Comparison of ENCODE assay signal across 23 mouse cellular contexts in genomic region chr10:43761979-43762570, GRCm38 (mm10).
DNase-seq lines count a peak whose midpoint lies in the region; ATAC-seq and TF ChIP-seq lines count a peak whose summit lies in the region.
"Had no signal": no experiment of that assay in that cellular context is flagged by ENCODE, and none has a peak within 500 bp of the region (broad histone marks: within the 10 kb centered on the region; RNA-seq: fewer than 3 reads in every experiment).

No protein-coding gene starts in this region.

- TF ChIP-seq RAD21 in MEL (IDR thresholded peaks at IDR 0.05; ENCODE audit: low read depth, low read length) = no peak

- TF ChIP-seq EP300 in MEL (IDR thresholded peaks at IDR 0.05; ENCODE audit: low read depth in 1 of 2, low read length in 2 of 2) = peak; percentile 94 to 97

- intact Hi-C loops in heart, postnatal 14 days (cut with DNase I) = no loop called here

- H3K4me2 ChIP-seq in hindbrain, embryonic 14.5 days (replicated peaks) = no peak overlapping the region
- H3K4me2 ChIP-seq: embryonic facial prominence, embryonic 15.5 days; heart, embryonic 12.5 days; hindbrain, embryonic 13.5 days had no signal

- no peak overlapping the region for H3K9ac ChIP-seq in MEL (ENCODE audit: control insufficient read depth, low read depth, low read length, poor library complexity, severe bottlenecking)
- no peak overlapping the region for H3K9ac ChIP-seq in hindbrain, embryonic 14.5 days
- H3K9ac ChIP-seq: embryonic facial prominence, embryonic 15.5 days; heart, embryonic 12.5 days; hindbrain, embryonic 13.5 days had no signal

- DNase-seq in heart, adult 11 months = peak; percentile 22
- no peak for DNase-seq in heart, postnatal 14 days
- DNase-seq in MEL (ENCODE audit: low read depth, low spot score) = peak; percentile 91
- no peak for DNase-seq in thymus, postnatal 0 days (ENCODE audit: low spot score)
- no peak for DNase-seq in left cerebral cortex, adult 18-20 months (ENCODE audit: low spot score in 2 of 2)
- no peak for DNase-seq in hindbrain, embryonic 14.5 days (ENCODE audit: low spot score)
- DNase-seq: adrenal gland, adult 8-10 months; adrenal gland, postnatal 36 days; cerebellum, adult 2 months; cerebellum, postnatal 10 days; embryo, embryonic 11 days; gastrocnemius, adult 2 months; gastrocnemius, postnatal 36 days; heart, adult 2 months; heart, postnatal 4 days; kidney, adult 11 months had no signal

- H3K4me3 ChIP-seq in MEL (ENCODE audit: control insufficient read depth in 1 of 2, insufficient read depth in 1 of 2, low read depth in 2 of 2, low read length in 2 of 2) = no peak overlapping the region; a peak in 1 of 4 replicates
- H3K4me3 ChIP-seq in hindbrain, embryonic 14.5 days (replicated peaks; ENCODE audit: low read length) = no peak overlapping the region
- H3K4me3 ChIP-seq: embryonic facial prominence, embryonic 15.5 days; erythroblast, embryonic 14.5 days; forebrain, embryonic 10.5 days; gastrocnemius, adult 2 months; heart, adult 2 months; heart, embryonic 12.5 days; hindbrain, embryonic 13.5 days had no signal

- WGBS in hindbrain, embryonic 14.5 days = 87% methylated on average over 6 of the region's 6 CpGs

- no peaks in the 10 kb centered on the region for H3K79me2 ChIP-seq in MEL (ENCODE audit: control insufficient read depth, insufficient read depth, low read length, poor library complexity)

- no peak for TF ChIP-seq CTCF in MEL (IDR thresholded peaks at IDR 0.05 in 2 of 3, conservative IDR thresholded peaks at IDR 0.05 in 1 of 3; ENCODE audit: control insufficient read depth in 1 of 3, insufficient read depth in 1 of 3, low read depth in 2 of 3, low read length in 3 of 3, poor library complexity in 1 of 3, severe bottlenecking in 1 of 3)

- H3K27ac ChIP-seq in MEL (ENCODE audit: control insufficient read depth, low read depth, low read length) = peak overlapping the region; percentile 80
- no peak overlapping the region for H3K27ac ChIP-seq in hindbrain, embryonic 14.5 days
- H3K27ac ChIP-seq: embryonic facial prominence, embryonic 15.5 days; forebrain, embryonic 10.5 days; gastrocnemius, adult 2 months; heart, adult 2 months; hindbrain, embryonic 13.5 days had no signal

- H3K27me3 ChIP-seq in MEL (ENCODE audit: control insufficient read depth in 1 of 2, insufficient read depth in 2 of 2, low read length in 2 of 2) = no peaks in the 10 kb centered on the region
- H3K27me3 ChIP-seq in hindbrain, embryonic 14.5 days (ENCODE audit: control insufficient read depth, insufficient read depth, low read length) = no peaks in the 10 kb centered on the region
- H3K27me3 ChIP-seq: embryonic facial prominence, embryonic 15.5 days; heart, embryonic 12.5 days; hindbrain, embryonic 13.5 days had no signal

- peak; percentile 19 to 29; a peak in 1 of 4 replicates for ATAC-seq in hematopoietic stem cell, adult 5-6 weeks (replicated peaks in 1 of 2; ENCODE audit: insufficient read depth in 1 of 2, low FRiP score in 2 of 2, low TSS enrichment in 1 of 2, low read depth in 1 of 2, poor library complexity in 2 of 2, severe bottlenecking in 2 of 2)
- no peak for ATAC-seq in hindbrain, embryonic 14.5 days (ENCODE audit: low FRiP score)
- ATAC-seq: forebrain, embryonic 14.5 days had no signal

- peaks cover 33 to 59% of the 10 kb centered on the region in 2 experiments for H3K4me1 ChIP-seq in MEL (ENCODE audit: control insufficient read depth in 1 of 2, insufficient read depth in 2 of 2, low read length in 2 of 2)
- no peaks in the 10 kb centered on the region for H3K4me1 ChIP-seq in hindbrain, embryonic 14.5 days (replicated peaks; ENCODE audit: control insufficient read depth, insufficient read depth, low read length)
- H3K4me1 ChIP-seq: hindbrain, embryonic 13.5 days had no signal

- peaks cover 0 to 51% of the 10 kb centered on the region in 2 experiments; a peak in 2 of 4 replicates for H3K36me3 ChIP-seq in MEL (ENCODE audit: control insufficient read depth in 1 of 2, insufficient read depth in 2 of 2, low read length in 2 of 2)
- no peaks in the 10 kb centered on the region for H3K36me3 ChIP-seq in hindbrain, embryonic 14.5 days (replicated peaks; ENCODE audit: control insufficient read depth, insufficient read depth)
- H3K36me3 ChIP-seq: embryonic facial prominence, embryonic 15.5 days; forebrain, embryonic 10.5 days; heart, embryonic 12.5 days; hindbrain, embryonic 13.5 days had no signal

- H3K9me3 ChIP-seq in MEL (replicated peaks; ENCODE audit: insufficient read depth, low read length) = no peaks in the 10 kb centered on the region
- H3K9me3 ChIP-seq in hindbrain, embryonic 14.5 days (ENCODE audit: control insufficient read depth, low read length) = 0 out of 2 replicates have a peak, but pooled peaks cover 6% of the 10 kb centered on the region
- H3K9me3 ChIP-seq: embryonic facial prominence, embryonic 15.5 days; forebrain, embryonic 10.5 days; heart, embryonic 12.5 days; hindbrain, embryonic 13.5 days had no signal

- TF ChIP-seq POLR2A in MEL (IDR thresholded peaks at IDR 0.05; ENCODE audit: control insufficient read depth in 1 of 2, insufficient read depth in 1 of 2, low read depth in 1 of 2, low read length in 2 of 2, poor library complexity in 1 of 2) = no peak

TF ChIP-seq in MEL, 35 proteins besides CTCF, POLR2A, EP300 and RAD21:
- no peak for TF ChIP-seq POLR2AphosphoS5 (IDR thresholded peaks at IDR 0.05; ENCODE audit: borderline replicate concordance, low read depth, low read length)
- TF ChIP-seq GABPA (IDR thresholded peaks at IDR 0.05; ENCODE audit: low read depth, low read length) = no peak
- peak; percentile 90 for TF ChIP-seq ETS1 (IDR thresholded peaks at IDR 0.05; ENCODE audit: low read depth, low read length)
- no peak for TF ChIP-seq JUND (IDR thresholded peaks at IDR 0.05; ENCODE audit: low read depth, low read length)
- no peak for TF ChIP-seq MAFK (IDR thresholded peaks at IDR 0.05; ENCODE audit: borderline replicate concordance, low read depth, low read length)
- TF ChIP-seq MAX (IDR thresholded peaks at IDR 0.05; ENCODE audit: low read length) = no peak
- TF ChIP-seq ZKSCAN1 (IDR thresholded peaks at IDR 0.05; ENCODE audit: low read depth, low read length) = no peak
- no peak for TF ChIP-seq CHD2 (IDR thresholded peaks at IDR 0.05; ENCODE audit: low read length)
- TF ChIP-seq TCF12 (IDR thresholded peaks at IDR 0.05; ENCODE audit: low read depth, low read length) = peak; percentile 66
- peak; percentile 72 for TF ChIP-seq MYB (IDR thresholded peaks at IDR 0.05; ENCODE audit: low read depth, low read length)
- TF ChIP-seq BHLHE40 (IDR thresholded peaks at IDR 0.05; ENCODE audit: borderline replicate concordance, low read depth, low read length) = no peak; the same call in 1 of the 2 replicates
- TF ChIP-seq KAT2A (conservative IDR thresholded peaks at IDR 0.05; ENCODE audit: low read depth, low read length) = no peak
- TF ChIP-seq E2F4 (IDR thresholded peaks at IDR 0.05; ENCODE audit: borderline replicate concordance, low read depth, low read length) = no peak
- TF ChIP-seq ZC3H11A (IDR thresholded peaks at IDR 0.05; ENCODE audit: low read depth, low read length) = no peak
- peak; percentile 59; the same call in 1 of the 2 replicates for TF ChIP-seq TBP (IDR thresholded peaks at IDR 0.05; ENCODE audit: low read depth, low read length)
- TF ChIP-seq HCFC1 (IDR thresholded peaks at IDR 0.05; ENCODE audit: low read depth, low read length) = no peak
- TF ChIP-seq MYC (IDR thresholded peaks at IDR 0.05; ENCODE audit: low read depth, low read length) = peak; percentile 70
- TF ChIP-seq USF2 (IDR thresholded peaks at IDR 0.05; ENCODE audit: borderline replicate concordance in 1 of 2, insufficient read depth in 1 of 2, low read depth in 1 of 2, low read length in 2 of 2) = no peak
- no peak for TF ChIP-seq ZMIZ1 (IDR thresholded peaks at IDR 0.05; ENCODE audit: low read depth, low read length)
- no peak for TF ChIP-seq POLR2AphosphoS2 (IDR thresholded peaks at IDR 0.05; ENCODE audit: low read length)
- TF ChIP-seq RCOR1 (IDR thresholded peaks at IDR 0.05; ENCODE audit: low read depth, low read length) = peak; percentile 94
- TF ChIP-seq ZNF384 (IDR thresholded peaks at IDR 0.05; ENCODE audit: low read depth, low read length) = no peak
- TF ChIP-seq MXI1 (IDR thresholded peaks at IDR 0.05; ENCODE audit: low read depth, low read length) = no peak
- no peak for TF ChIP-seq NRF1 (IDR thresholded peaks at IDR 0.05; ENCODE audit: insufficient read depth, low read depth, low read length, poor library complexity, severe bottlenecking)
- TF ChIP-seq MEF2A (IDR thresholded peaks at IDR 0.05; ENCODE audit: extremely low read depth, insufficient replicate concordance, low read depth, low read length, poor library complexity, severe bottlenecking) = no peak
- TF ChIP-seq SMC3 (IDR thresholded peaks at IDR 0.05; ENCODE audit: low read depth, low read length) = no peak
- TF ChIP-seq NELFE (IDR thresholded peaks at IDR 0.05; ENCODE audit: low read depth, low read length) = no peak
- no peak for TF ChIP-seq UBTF (IDR thresholded peaks at IDR 0.05; ENCODE audit: borderline replicate concordance, insufficient read depth, low read depth, low read length)
- TF ChIP-seq ELF1 (IDR thresholded peaks at IDR 0.05; ENCODE audit: low read depth, low read length) = no peak
- TF ChIP-seq SIN3A (IDR thresholded peaks at IDR 0.05; ENCODE audit: low read length) = peak; percentile 78
- TF ChIP-seq USF1 (IDR thresholded peaks at IDR 0.05; ENCODE audit: low read depth, low read length) = no peak
- TF ChIP-seq TAL1 (IDR thresholded peaks at IDR 0.05; ENCODE audit: low read length) = peak; percentile 53
- no peak for TF ChIP-seq CHD1 (IDR thresholded peaks at IDR 0.05; ENCODE audit: low read depth, low read length)
- TF ChIP-seq MAZ (IDR thresholded peaks at IDR 0.05; ENCODE audit: low read depth, low read length) = no peak
- TF ChIP-seq GATA1 (IDR thresholded peaks at IDR 0.05; ENCODE audit: low read depth, low read length) = peak; percentile 97

Comparison
In these comparisons a context has a peak if more than half of its experiments do, and no peak if none do; other contexts are left out.
1. DNase-seq: peak in heart, adult 11 months (single experiment) and MEL (single experiment); none in heart, postnatal 14 days (0 of 2), thymus, postnatal 0 days (single experiment), left cerebral cortex, adult 18-20 months (0 of 2) and hindbrain, embryonic 14.5 days (single experiment).